8 mouse cellular contexts compared by ENCODE assay signal in the genomic region with DNA sequence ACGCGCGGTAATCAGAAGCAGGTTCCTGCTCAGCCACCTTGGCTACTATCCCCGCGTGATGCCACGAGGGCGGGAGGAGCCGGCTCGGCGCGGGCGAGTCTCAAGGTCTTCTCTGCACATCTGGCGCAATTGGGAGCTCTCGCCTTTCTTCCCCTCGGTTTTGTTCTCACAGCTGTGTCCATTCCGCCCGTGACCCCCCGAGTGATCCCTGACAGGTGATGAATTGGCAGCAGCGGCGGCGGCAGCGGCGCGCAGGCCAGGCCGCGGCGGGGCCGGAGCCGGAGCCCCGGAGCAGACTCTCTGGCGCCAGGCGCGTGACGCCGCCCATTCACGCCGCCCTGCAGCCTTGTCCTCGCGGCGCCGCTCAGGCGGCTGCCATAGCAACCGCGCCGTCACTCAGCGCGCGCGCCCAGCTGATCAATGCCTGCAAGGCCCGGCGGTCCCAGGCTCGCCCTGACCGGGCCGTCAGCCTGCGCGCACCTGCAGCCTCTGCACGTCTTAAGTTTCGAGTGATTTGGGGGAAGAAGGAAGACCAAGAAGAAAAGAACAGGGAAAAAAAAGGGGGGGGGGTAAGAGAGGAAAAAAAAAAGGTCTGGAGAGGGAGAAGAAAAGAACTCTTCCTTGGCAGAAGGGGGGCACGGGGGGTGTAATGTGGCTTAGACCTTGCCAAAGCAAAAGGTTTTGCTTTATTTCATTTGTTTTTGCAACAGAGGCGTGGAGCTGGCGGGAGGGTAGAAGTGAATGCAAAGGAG. TPM values are rescaled to one million over a fixed set of nuclear protein-coding genes. Genes with fewer than 3 reads are reported as not detected.
DNase-seq lines count a peak whose midpoint lies in the region; ATAC-seq and TF ChIP-seq lines count a peak whose summit lies in the region.

No protein-coding gene starts in this region.

- H3K27ac ChIP-seq in ES-Bruce4 (ENCODE audit: insufficient read depth, low read length): peak overlapping the region; percentile 54
- peak overlapping the region; percentile 86 for H3K27ac ChIP-seq in forebrain, embryonic 16.5 days (ENCODE audit: low read length)
- H3K27ac ChIP-seq in lung, embryonic 14.5 days (ENCODE audit: low read depth): peak overlapping the region; percentile 99

- peaks cover 3% of the 10 kb centered on the region for H3K4me1 ChIP-seq in ES-Bruce4 (ENCODE audit: control insufficient read depth, insufficient read depth, low read length)
- H3K4me1 ChIP-seq in forebrain, embryonic 16.5 days (replicated peaks; ENCODE audit: control insufficient read depth, insufficient read depth, low read length): peaks cover 45% of the 10 kb centered on the region
- peaks cover 12% of the 10 kb centered on the region; the same call in 1 of the 2 replicates for H3K4me1 ChIP-seq in lung, embryonic 14.5 days (ENCODE audit: insufficient read depth)

- TF ChIP-seq CTCF in ES-Bruce4 (IDR thresholded peaks at IDR 0.05; ENCODE audit: low read depth, low read length): no peak
- TF ChIP-seq CTCF in lung, embryonic 14.5 days (IDR thresholded peaks at IDR 0.05; ENCODE audit: low read depth): no peak

- H3K36me3 ChIP-seq in ES-Bruce4 (ENCODE audit: control insufficient read depth, insufficient read depth, low read length, poor library complexity, severe bottlenecking): no peaks in the 10 kb centered on the region
- H3K36me3 ChIP-seq in forebrain, embryonic 16.5 days (ENCODE audit: control insufficient read depth, insufficient read depth): no peaks in the 10 kb centered on the region
- no peaks in the 10 kb centered on the region for H3K36me3 ChIP-seq in lung, embryonic 14.5 days (ENCODE audit: insufficient read depth)

- TF ChIP-seq EP300 in ES-Bruce4 (IDR thresholded peaks at IDR 0.05; ENCODE audit: insufficient read depth, low read depth, low read length): peak; percentile 74; the same call in 1 of the 2 replicates

- H3K9me3 ChIP-seq in ES-Bruce4 (replicated peaks; ENCODE audit: control insufficient read depth, insufficient read depth, low read length, poor library complexity, severe bottlenecking): no peaks in the 10 kb centered on the region
- no peaks in the 10 kb centered on the region for H3K9me3 ChIP-seq in forebrain, embryonic 16.5 days (ENCODE audit: control insufficient read depth, low read length)
- no peaks in the 10 kb centered on the region for H3K9me3 ChIP-seq in lung, embryonic 14.5 days (ENCODE audit: low read depth, low read length)

- peak overlapping the region; percentile 73 for H3K4me3 ChIP-seq in ES-Bruce4 (ENCODE audit: low read depth, low read length)
- peak overlapping the region; percentile 58 for H3K4me3 ChIP-seq in forebrain, embryonic 16.5 days (replicated peaks; ENCODE audit: low read length)
- H3K4me3 ChIP-seq in lung, embryonic 14.5 days (ENCODE audit: low read depth, low read length): peak overlapping the region; percentile 76

- peak overlapping the region; percentile 77 for H3K9ac ChIP-seq in ES-Bruce4 (ENCODE audit: low read depth, poor library complexity, severe bottlenecking)
- peak overlapping the region; percentile 63 for H3K9ac ChIP-seq in forebrain, embryonic 16.5 days (replicated peaks; ENCODE audit: low read depth, low read length)
- peak overlapping the region; percentile 75 for H3K9ac ChIP-seq in lung, embryonic 14.5 days

- peaks cover 8% of the 10 kb centered on the region for H3K27me3 ChIP-seq in ES-Bruce4 (ENCODE audit: control insufficient read depth, insufficient read depth, low read length, poor library complexity, severe bottlenecking)
- no peaks in the 10 kb centered on the region for H3K27me3 ChIP-seq in forebrain, embryonic 16.5 days (replicated peaks; ENCODE audit: control insufficient read depth, insufficient read depth, low read length)
- H3K27me3 ChIP-seq in lung, embryonic 14.5 days (ENCODE audit: insufficient read depth, low read length): no peaks in the 10 kb centered on the region

- intact Hi-C loops in heart, postnatal 36 days (cut with DNase I): loop anchor here (2.0 to 10.0 kb wide), 5 partner anchors 62 to 1346 kb away; no protein-coding TSS in a partner anchor

- under 1% methylated on average over 58 of the region's 61 CpGs for whole genome bisulfite sequencing in forebrain, embryonic 16.5 days
- whole genome bisulfite sequencing in lung, embryonic 14.5 days: 1% methylated on average over 61 of the region's 61 CpGs

- ATAC-seq in cerebellum, adult (ENCODE audit: insufficient number of reproducible peaks, low FRiP score, low TSS enrichment): peak; percentile 56
- ATAC-seq in forebrain, embryonic 16.5 days: peak; percentile 69
- ATAC-seq in lung, embryonic 14.5 days (ENCODE audit: insufficient read depth): peak; percentile 77

- TF ChIP-seq POLR2A in ES-Bruce4 (IDR thresholded peaks at IDR 0.05; ENCODE audit: insufficient read depth, low read length): no peak

- peak; percentile 94 for DNase-seq in heart, postnatal 36 days
- peak; percentile 86 to 88 for DNase-seq in layer of hippocampus, adult 8-10 months (ENCODE audit: low spot score in 2 of 2)
- DNase-seq in lung, embryonic 14.5 days: peak; percentile 98
- DNase-seq in ovary, adult 18-20 months (ENCODE audit: low spot score): peak; percentile 91
- DNase-seq in thymus, postnatal 10 days (ENCODE audit: low spot score in 2 of 2): peak; percentile 37 to 40

- peak overlapping the region; percentile 97 for H3K4me2 ChIP-seq in forebrain, embryonic 16.5 days (ENCODE audit: low read length)
- peak overlapping the region; percentile 69 for H3K4me2 ChIP-seq in lung, embryonic 14.5 days

RNA-seq across cellular contexts. Expression of a gene that starts 1.8 kb away (rescaled TPM):
- 66.7 and 67.0 TPM in 2 replicates for polyA plus RNA-seq in ES-Bruce4 (2011; ENCODE audit: insufficient read depth, insufficient read length, low read depth, missing spikeins)
- polyA plus RNA-seq in forebrain, embryonic 16.5 days (2015; fragmentation: Nextera tagmentation; extraction: Ambion mirVana): 592 and 764 TPM in 2 replicates
- 10 to 100 TPM; 13.0 TPM for total RNA-seq in heart, postnatal 36 days (2021)
- 10 to 100 TPM; 76.7 to 87.4 (median 81.8) TPM for total RNA-seq in layer of hippocampus, adult 8-10 months (2022)
- polyA plus RNA-seq in lung, embryonic 14.5 days (2014; fragmentation: Nextera tagmentation; extraction: Ambion mirVana): 470 and 497 TPM in 2 replicates

Comparison
In these comparisons a context has a peak if more than half of its experiments do, and no peak if none do; other contexts are left out.
1. Peak in every context shown above with its lines: DNase-seq, ATAC-seq, H3K4me3 ChIP-seq and H3K27ac ChIP-seq.
2. DNase-seq: peak in every context shown above with its lines; median percentile 98 in lung, embryonic 14.5 days; 94 in heart, postnatal 36 days; 91 in ovary, adult 18-20 months; 87 in layer of hippocampus, adult 8-10 months; 38 in thymus, postnatal 10 days.